Mouse (Mus musculus) granulocyte monocyte progenitor cell, adult 5-6 weeks (primary cell): Measurements from ENCODE around the gene Plekhg2. TPM values are rescaled to one million over a fixed set of nuclear protein-coding genes. Genes with fewer than 3 reads are reported as not detected.
A peak's percentile ranks its signal among the peaks of the same experiment; 100 is the strongest.
"Not testable (repeated sequence)": the region's sequence is repeated elsewhere in the genome, so short reads cannot be mapped to it uniquely, and the experiment has no call there.

Experiments used
- ATAC-seq: replicated peaks from 2 replicates; pipeline ENCODE4 v1.8.0; 2016; ENCODE audit warnings: mild to moderate bottlenecking, moderate TSS enrichment, inconsistent platforms; ENCODE audit not compliant: poor library complexity, severe bottlenecking
- total RNA-seq, 2 experiments: library from RNA; stranded (forward) in 1 of 2; stranded (reverse) in 1 of 2; fragments of 200-712, 200-1000 nt in 1 of 2; fragments of >200 nt in 1 of 2; fragmentation: Nextera tagmentation in 1 of 2; gene quantifications; 2 replicates each; pipeline ENCODE4 v1.2.3; 2014 to 2017

Plekhg2 gene
- total RNA-seq (2014; fragmentation: Nextera tagmentation) (4.1 and 6.1 TPM in 2 replicates), total RNA-seq (2017) (0.88 and 1.1 TPM in 2 replicates)

- peak; percentile 56 for ATAC-seq
These were observed at the start of gene Plekhg2 for GRCm38 (mm10) chr7:28372251-28373108. Gene Plekhg2, minus strand, starts transcription at chr7:28372599.

GRCm38 (mm10) chr7:28419416-28419815 lies 47.0 kb upstream of the Plekhg2 start:
- no peak for ATAC-seq

GRCm38 (mm10) chr7:28418096-28418670 lies 45.8 kb upstream of the Plekhg2 start:
- ATAC-seq, result no peak

GRCm38 (mm10) chr7:28417368-28417767 lies 45.0 kb upstream of the Plekhg2 start:
- ATAC-seq, result no peak

- no peak for ATAC-seq
These were observed 40.4 kb upstream of the Plekhg2 start for GRCm38 (mm10) chr7:28412826-28413225.

- no peak for ATAC-seq
These were observed 38.6 kb upstream of the Plekhg2 start for GRCm38 (mm10) chr7:28410841-28411475.

GRCm38 (mm10) chr7:28401942-28402341 lies 29.5 kb upstream of the Plekhg2 start:
- ATAC-seq, result peak; percentile 61

- peak; percentile 80 for ATAC-seq
These were observed 28.6 kb upstream of the Plekhg2 start for GRCm38 (mm10) chr7:28401030-28401429.

GRCm38 (mm10) chr7:28398696-28399340 lies 26.4 kb upstream of the Plekhg2 start:
- no peak for ATAC-seq

GRCm38 (mm10) chr7:28398000-28398399 lies 25.6 kb upstream of the Plekhg2 start:
- no peak for ATAC-seq

- no peak for ATAC-seq
These were observed 23.0 kb upstream of the Plekhg2 start for GRCm38 (mm10) chr7:28395425-28395824.

GRCm38 (mm10) chr7:28393272-28393951 lies 21.0 kb upstream of the Plekhg2 start:
- peak; percentile 51 for ATAC-seq

GRCm38 (mm10) chr7:28392429-28393271 lies 20.3 kb upstream of the Plekhg2 start, which contains the start of the genes Med29 and Paf1:
Gene Med29, minus strand, starts transcription at chr7:28392708.
Gene Paf1, plus strand, starts transcription at chr7:28392951.
- ATAC-seq, result peak; percentile 96

- ATAC-seq, result no peak
These were observed 17.9 kb upstream of the Plekhg2 start for GRCm38 (mm10) chr7:28390331-28390730.

GRCm38 (mm10) chr7:28387384-28387783 lies 15.0 kb upstream of the Plekhg2 start:
- ATAC-seq, result not testable (repeated sequence)

GRCm38 (mm10) chr7:28386877-28387276 lies 14.5 kb upstream of the Plekhg2 start:
- not testable (repeated sequence) for ATAC-seq

GRCm38 (mm10) chr7:28386462-28386861 lies 14.1 kb upstream of the Plekhg2 start:
- ATAC-seq, result peak; percentile 41

- peak; percentile 35 for ATAC-seq
These were observed 13.6 kb upstream of the Plekhg2 start for GRCm38 (mm10) chr7:28386007-28386406.

- ATAC-seq, result no peak
These were observed 12.8 kb upstream of the Plekhg2 start for GRCm38 (mm10) chr7:28385196-28385595.
